Mouse (Mus musculus) limb, embryonic 12.5 days (tissue): ENCODE results near the gene Rragd. TPM values are rescaled to one million over a fixed set of nuclear protein-coding genes. Genes with fewer than 3 reads are reported as not detected.

Experiments used
- ATAC-seq: fragments of 200-750 bp; cut with Nextera tagmentation; 2 replicates; pipeline ENCODE4 v1.8.0; 2017; ENCODE audit warnings: low read depth, moderate TSS enrichment; ENCODE audit not compliant: insufficient number of reproducible peaks, insufficient read depth, low FRiP score, low TSS enrichment
- H3K27ac ChIP-seq: fragments of 300-500 bp; sonication (generic); 2 replicates; pipeline ENCODE4 v1.5.1; 2016; ENCODE audit warnings: mild to moderate bottlenecking, moderate library complexity
- H3K27me3 ChIP-seq: fragments of 300-500 bp; sonication (generic); 2 replicates; pipeline ENCODE4 v1.6.1; 2016; ENCODE audit warnings: mild to moderate bottlenecking, moderate library complexity
- H3K36me3 ChIP-seq: fragments of 300-500 bp; sonication (generic); 2 replicates; pipeline ENCODE4 v1.6.1; 2016; ENCODE audit warnings: mild to moderate bottlenecking, moderate library complexity
- H3K4me1 ChIP-seq: fragments of 300-500 bp; sonication (generic); replicated peaks from 2 replicates; pipeline ENCODE4 v1.6.1; 2016
- H3K4me2 ChIP-seq: fragments of 300-500 bp; sonication (generic); 2 replicates; pipeline ENCODE4 v1.6.1; 2016; ENCODE audit warnings: mild to moderate bottlenecking, moderate library complexity
- H3K4me3 ChIP-seq: fragments of 300-500 bp; sonication (generic); replicated peaks from 2 replicates; pipeline ENCODE4 v1.5.1; 2016; ENCODE audit warnings: mild to moderate bottlenecking
- H3K9ac ChIP-seq: fragments of 300-500 bp; sonication (generic); replicated peaks from 2 replicates; pipeline ENCODE4 v1.6.1; 2016; ENCODE audit warnings: mild to moderate bottlenecking, moderate library complexity
- H3K9me3 ChIP-seq: fragments of 300-500 bp; sonication (generic); 2 replicates; pipeline ENCODE4 v1.6.1; 2016; ENCODE audit warnings: mild to moderate bottlenecking, moderate library complexity
- WGBS: fragments of 180-500 bp; shearing (Covaris S2); methylation state at CpG from one replicate; pipeline ENCODE4 v1.1.7; 2016; 5-methylcytosine and 5-hydroxymethylcytosine counted together
- polyA plus RNA-seq: library from polyadenylated mRNA; unstranded; fragments of >200 nt; fragmentation: Nextera tagmentation; extraction: Ambion mirVana; gene quantifications from 2 replicates; pipeline ENCODE4 v1.2.1, GENCODE M21; 2016

Rragd gene
- polyA plus RNA-seq, 1 experiment from 2014 or later, result 23.9 TPM

- Histone ChIP-seq H3K9me3 (no peaks in the 10 kb centered on the region), H3K27ac (no peak overlapping the region), H3K36me3 (no peaks in the 10 kb centered on the region), H3K4me1 (no peaks in the 10 kb centered on the region), H3K9ac (no peak overlapping the region), H3K4me2 (no peak overlapping the region), H3K27me3 (no peaks in the 10 kb centered on the region), H3K4me3 (no peak overlapping the region)
- WGBS, result 86% methylated on average over 6 of the region's 6 CpGs
- ATAC-seq, result no peak
Measured at GRCm38 (mm10) chr4:33067826-33068225, 85.0 kb downstream of the Rragd start.

- Histone ChIP-seq H3K27me3 (no peaks in the 10 kb centered on the region), H3K4me2 (no peak overlapping the region), H3K36me3 (no peaks in the 10 kb centered on the region), H3K9me3 (no peaks in the 10 kb centered on the region), H3K9ac (no peak overlapping the region), H3K27ac (no peak overlapping the region), H3K4me3 (no peak overlapping the region), H3K4me1 (no peaks in the 10 kb centered on the region)
- ATAC-seq, result no peak
- WGBS, result 78% methylated on average over 6 of the region's 6 CpGs
Measured at GRCm38 (mm10) chr4:33068894-33069293, 86.1 kb downstream of the Rragd start.

DNA sequence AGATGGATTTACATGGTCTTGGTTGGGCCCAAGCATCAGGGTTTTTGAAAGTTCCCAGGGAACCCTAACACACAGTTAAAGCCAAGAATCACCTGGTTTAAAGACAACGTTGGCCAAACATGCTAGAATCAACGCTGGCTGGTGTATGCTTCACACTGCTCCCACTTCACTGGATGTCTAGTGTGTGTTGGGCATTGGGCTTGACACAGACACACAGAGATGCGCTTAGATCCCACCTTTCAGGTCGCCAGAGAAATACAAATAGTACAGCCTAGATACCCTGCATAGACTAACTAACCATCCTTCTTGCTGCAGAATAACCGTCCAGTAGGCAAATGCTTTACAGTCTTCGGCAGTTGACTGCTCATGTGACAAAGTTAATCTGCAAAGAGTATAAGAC lies 87.5 kb downstream of the Rragd start:
- Histone ChIP-seq H3K4me3 (no peak overlapping the region), H3K36me3 (no peaks in the 10 kb centered on the region), H3K27me3 (no peaks in the 10 kb centered on the region), H3K4me2 (no peak overlapping the region), H3K4me1 (no peaks in the 10 kb centered on the region), H3K27ac (no peak overlapping the region), H3K9ac (no peak overlapping the region), H3K9me3 (no peaks in the 10 kb centered on the region)
- ATAC-seq, result no peak
- 90% methylated on average over 6 of the region's 6 CpGs for WGBS

- Histone ChIP-seq H3K4me3 (no peak overlapping the region), H3K9me3 (no peaks in the 10 kb centered on the region), H3K27me3 (no peaks in the 10 kb centered on the region), H3K4me2 (no peak overlapping the region), H3K9ac (no peak overlapping the region), H3K27ac (no peak overlapping the region), H3K4me1 (no peaks in the 10 kb centered on the region), H3K36me3 (no peaks in the 10 kb centered on the region)
- WGBS, result 83% methylated on average over 6 of the region's 6 CpGs
- no peak for ATAC-seq
Measured at GRCm38 (mm10) chr4:33071337-33071736, 88.5 kb downstream of the Rragd start.

Other genes starting within 250 kb of the Rragd start
- 139 and 147 TPM in 2 replicates for gene Lyrm2, start 182.8 kb upstream of the Rragd start, polyA plus RNA-seq
- gene Ankrd6, start 32.2 kb upstream of the Rragd start, polyA plus RNA-seq, result 13.6 and 14.0 TPM in 2 replicates
- 38.1 and 38.5 TPM in 2 replicates for gene Ube2j1, start 48.4 kb downstream of the Rragd start, polyA plus RNA-seq
- 0.30 and 0.32 TPM in 2 replicates for gene Gabrr2, start 80.0 kb downstream of the Rragd start, polyA plus RNA-seq
- 0.20 TPM in 1 of 2 replicates, not detected in the other for gene Gabrr1, start 149.5 kb downstream of the Rragd start, polyA plus RNA-seq
- 1.5 and 1.6 TPM in 2 replicates for gene Pm20d2, start 206.7 kb downstream of the Rragd start, polyA plus RNA-seq
- gene Srsf12, start 226.0 kb downstream of the Rragd start, polyA plus RNA-seq, result 14.6 and 16.9 TPM in 2 replicates